Mouse (Mus musculus) 3T3-L1 (cell line): ENCODE measurements around the gene Suds3.

Source experiments
- DNase-seq: peaks from one replicate; pipeline ENCODE4 v3.0.0-alpha.2; 2015; ENCODE audit warnings: low read depth, low spot score

Suds3 gene

GRCm38 (mm10) chr5:117049940-117050339 lies 66.0 kb downstream of the Suds3 start:
- no peak for DNase-seq

- peak; percentile 19 for DNase-seq
These were observed 70.8 kb downstream of the Suds3 start for GRCm38 (mm10) chr5:117045101-117045500.

DNA sequence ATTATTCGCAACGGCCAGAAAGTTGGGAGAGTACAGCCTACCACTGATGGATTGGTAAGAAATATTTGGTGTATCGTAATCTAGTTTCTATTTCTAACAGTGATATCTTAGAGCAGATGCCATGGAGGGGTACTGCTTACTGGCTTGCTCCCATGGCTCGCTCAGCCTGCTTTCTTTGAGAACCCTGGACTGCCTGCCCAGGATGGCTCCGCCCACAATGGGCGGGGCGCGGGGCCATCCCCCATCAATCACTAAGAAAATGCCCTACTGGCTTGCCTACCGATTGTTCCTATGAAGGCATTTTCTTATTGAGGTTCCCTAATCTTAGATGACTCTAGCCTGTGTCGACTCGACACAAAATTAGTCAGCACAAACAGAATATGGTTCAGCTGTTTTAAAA lies 73.3 kb downstream of the Suds3 start:
- DNase-seq, result no peak
